Mouse (Mus musculus): Measurements from ENCODE around the gene Cmah. TPM values are rescaled to one million over a fixed set of nuclear protein-coding genes. Genes with fewer than 3 reads are reported as not detected.
"Not testable (repeated sequence)": the region's sequence is repeated elsewhere in the genome, so short reads cannot be mapped to it uniquely, and the experiment has no call there.

Gene Cmah
- polyA plus RNA-seq, 1 experiment from 2014 or later: 0.14 TPM

DNA sequence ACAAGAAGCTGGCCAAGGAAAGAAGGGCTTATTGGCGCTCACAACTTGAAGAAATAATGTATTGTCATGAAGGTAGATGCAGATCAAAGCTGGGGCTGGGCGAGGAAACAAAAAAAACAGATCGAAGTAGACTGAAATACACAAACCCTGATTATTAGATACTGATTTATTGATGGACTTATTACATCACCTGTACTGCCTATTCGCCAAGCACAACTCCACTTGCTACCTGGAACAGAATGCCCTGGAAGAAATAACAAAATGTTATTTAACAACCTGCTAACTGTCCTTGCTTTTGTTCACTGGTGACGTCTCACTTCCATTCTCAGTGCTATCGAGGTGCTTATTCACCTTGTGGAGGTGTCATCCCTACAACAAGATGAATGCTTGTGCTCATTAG, 38.0 kb downstream of the Cmah start:
- Histone ChIP-seq H3K4me3 (replicated peaks; ENCODE audit: low read depth, low read length) (no peak overlapping the region), H3K36me3 (ENCODE audit: control insufficient read depth, insufficient read depth, low read length) (no peaks in the 10 kb centered on the region), H3K27ac (replicated peaks; ENCODE audit: low read depth, low read length) (no peak overlapping the region), H3K4me2 (ENCODE audit: low read length) (no peak overlapping the region), H3K4me1 (ENCODE audit: control insufficient read depth, insufficient read depth, low read length) (no peaks in the 10 kb centered on the region), H3K27me3 (ENCODE audit: control insufficient read depth, insufficient read depth, low read length) (no peaks in the 10 kb centered on the region), H3K9me3 (ENCODE audit: control insufficient read depth, low read length) (no peaks in the 10 kb centered on the region), H3K9ac (replicated peaks; ENCODE audit: low read length) (no peak overlapping the region)
- 92% methylated on average over 6 of the region's 6 CpGs for WGBS
- ATAC-seq (ENCODE audit: low FRiP score, low TSS enrichment): no peak
- DNase-seq: no peak

- no peak for ATAC-seq (ENCODE audit: low FRiP score, low TSS enrichment)
- H3K27ac ChIP-seq (replicated peaks; ENCODE audit: low read depth, low read length): no peak overlapping the region
- no peak overlapping the region for H3K9ac ChIP-seq (replicated peaks; ENCODE audit: low read length)
- H3K36me3 ChIP-seq (ENCODE audit: control insufficient read depth, insufficient read depth, low read length): no peaks in the 10 kb centered on the region
- H3K4me3 ChIP-seq (replicated peaks; ENCODE audit: low read depth, low read length): no peak overlapping the region
- H3K4me1 ChIP-seq (ENCODE audit: control insufficient read depth, insufficient read depth, low read length): no peaks in the 10 kb centered on the region
- 90% methylated on average over 7 of the region's 7 CpGs for WGBS
- no peak overlapping the region for H3K4me2 ChIP-seq (ENCODE audit: low read length)
- H3K27me3 ChIP-seq (ENCODE audit: control insufficient read depth, insufficient read depth, low read length): no peaks in the 10 kb centered on the region
- no peaks in the 10 kb centered on the region for H3K9me3 ChIP-seq (ENCODE audit: control insufficient read depth, low read length)
- DNase-seq: no peak
Measured at GRCm38 (mm10) chr13:24372893-24373599, 45.8 kb downstream of the Cmah start.

DNA sequence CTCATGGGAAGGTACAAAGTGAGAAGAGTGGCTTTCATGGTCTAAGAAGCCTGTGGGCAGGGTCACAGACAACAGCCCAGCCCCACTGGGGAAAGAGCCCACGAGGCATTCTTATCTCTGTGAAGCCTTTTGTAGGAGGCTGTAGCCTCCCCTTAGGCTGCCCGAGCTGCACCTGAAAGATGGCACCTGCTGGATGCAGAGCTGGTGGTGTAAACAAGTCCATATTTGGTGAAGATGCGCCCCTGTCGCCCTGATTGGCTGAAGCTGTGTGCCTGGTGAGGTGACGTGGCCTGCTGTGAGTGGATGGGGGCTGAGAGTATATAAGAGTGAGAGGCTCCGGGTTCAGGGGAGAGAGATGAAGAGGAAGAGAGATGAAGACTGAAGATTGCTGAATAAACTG, 47.4 kb downstream of the Cmah start:
- H3K4me1 ChIP-seq (ENCODE audit: control insufficient read depth, insufficient read depth, low read length); ATAC-seq (ENCODE audit: low FRiP score, low TSS enrichment); DNase-seq; H3K27ac ChIP-seq (replicated peaks; ENCODE audit: low read depth, low read length); H3K4me2 ChIP-seq (ENCODE audit: low read length); H3K9me3 ChIP-seq (ENCODE audit: control insufficient read depth, low read length); H3K4me3 ChIP-seq (replicated peaks; ENCODE audit: low read depth, low read length); H3K9ac ChIP-seq (replicated peaks; ENCODE audit: low read length); H3K27me3 ChIP-seq (ENCODE audit: control insufficient read depth, insufficient read depth, low read length); H3K36me3 ChIP-seq (ENCODE audit: control insufficient read depth, insufficient read depth, low read length): not testable (repeated sequence)
- 90% methylated on average over 6 of the region's 6 CpGs for WGBS

DNA sequence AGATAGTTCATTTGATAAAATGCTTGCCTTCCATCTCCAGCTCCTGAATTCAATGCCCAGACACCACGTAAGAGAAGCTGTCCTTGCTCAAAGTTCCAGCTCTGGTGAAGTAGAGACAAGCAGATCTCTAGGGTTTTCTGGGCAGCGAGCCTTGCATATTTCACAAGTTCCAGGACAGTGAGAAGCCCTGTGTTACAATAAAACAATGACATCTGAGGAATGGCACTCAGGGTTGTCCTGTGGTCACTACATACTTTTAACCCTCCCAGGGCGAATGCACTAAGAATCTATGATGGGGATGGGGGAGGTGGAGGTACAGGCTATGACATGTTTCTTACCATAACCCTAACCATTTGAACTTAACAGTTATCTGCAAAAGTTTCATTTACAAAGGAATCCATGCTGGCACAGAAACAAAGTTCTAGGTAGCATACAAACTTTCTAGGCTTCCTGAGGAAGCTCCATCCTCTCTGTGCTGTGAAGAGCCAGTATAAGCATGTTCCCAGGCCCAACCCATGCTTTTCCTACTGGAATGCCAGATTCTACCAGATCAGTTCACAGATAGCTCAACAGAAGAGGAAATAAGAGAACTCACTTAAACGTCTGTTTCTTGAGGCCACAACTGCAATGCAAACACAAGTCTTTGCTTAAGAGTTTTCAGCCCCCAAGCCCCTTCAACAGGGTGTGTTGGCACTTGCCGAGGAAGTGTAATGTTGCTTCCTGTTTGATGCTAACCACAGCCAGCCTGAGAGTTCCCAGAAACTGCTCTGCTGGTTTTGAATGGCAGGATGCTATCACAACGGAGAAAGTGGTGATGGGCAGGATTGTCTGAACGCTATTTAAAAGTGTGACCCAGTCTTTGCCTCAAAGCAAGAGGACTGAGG, 48.4 kb downstream of the Cmah start:
- no peaks in the 10 kb centered on the region for H3K9me3 ChIP-seq (ENCODE audit: control insufficient read depth, low read length)
- no peak for ATAC-seq (ENCODE audit: low FRiP score, low TSS enrichment)
- H3K9ac ChIP-seq (replicated peaks; ENCODE audit: low read length): no peak overlapping the region
- H3K4me2 ChIP-seq (ENCODE audit: low read length): no peak overlapping the region
- H3K27ac ChIP-seq (replicated peaks; ENCODE audit: low read depth, low read length): no peak overlapping the region
- WGBS: 83% methylated on average over 7 of the region's 7 CpGs
- H3K4me1 ChIP-seq (ENCODE audit: control insufficient read depth, insufficient read depth, low read length): no peaks in the 10 kb centered on the region
- no peaks in the 10 kb centered on the region for H3K27me3 ChIP-seq (ENCODE audit: control insufficient read depth, insufficient read depth, low read length)
- H3K4me3 ChIP-seq (replicated peaks; ENCODE audit: low read depth, low read length): no peak overlapping the region
- no peak for DNase-seq
- H3K36me3 ChIP-seq (ENCODE audit: control insufficient read depth, insufficient read depth, low read length): no peaks in the 10 kb centered on the region

GRCm38 (mm10) chr13:24380713-24381112, 53.5 kb downstream of the Cmah start:
- no peaks in the 10 kb centered on the region for H3K27me3 ChIP-seq (ENCODE audit: control insufficient read depth, insufficient read depth, low read length)
- H3K4me2 ChIP-seq (ENCODE audit: low read length): no peak overlapping the region
- no peaks in the 10 kb centered on the region for H3K9me3 ChIP-seq (ENCODE audit: control insufficient read depth, low read length)
- ATAC-seq (ENCODE audit: low FRiP score, low TSS enrichment): no peak
- no peak for DNase-seq
- no peaks in the 10 kb centered on the region for H3K36me3 ChIP-seq (ENCODE audit: control insufficient read depth, insufficient read depth, low read length)
- no peak overlapping the region for H3K9ac ChIP-seq (replicated peaks; ENCODE audit: low read length)
- no peaks in the 10 kb centered on the region for H3K4me1 ChIP-seq (ENCODE audit: control insufficient read depth, insufficient read depth, low read length)
- 91% methylated on average over 6 of the region's 6 CpGs for WGBS
- H3K4me3 ChIP-seq (replicated peaks; ENCODE audit: low read depth, low read length): no peak overlapping the region
- no peak overlapping the region for H3K27ac ChIP-seq (replicated peaks; ENCODE audit: low read depth, low read length)

DNA sequence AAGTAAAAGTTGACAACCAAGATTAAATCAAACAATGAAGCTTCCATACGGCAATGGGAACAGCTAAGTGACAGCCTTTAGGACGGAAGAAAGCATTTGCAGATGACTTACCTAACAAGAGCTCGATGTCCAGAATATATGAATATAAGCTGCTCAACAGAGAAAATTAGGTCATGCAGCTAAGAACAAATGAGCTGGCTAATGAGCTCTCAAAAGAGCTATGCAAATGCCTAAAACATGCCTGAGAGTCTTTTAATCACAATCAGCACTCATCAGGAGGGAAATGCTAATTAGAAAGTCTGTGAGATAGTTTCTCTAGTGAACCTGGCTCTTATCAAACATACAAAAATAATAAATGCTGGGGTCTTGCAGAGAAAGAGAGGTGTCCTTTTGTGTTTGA, 56.7 kb downstream of the Cmah start:
- DNase-seq: peak; percentile 39
- no peak for ATAC-seq (ENCODE audit: low FRiP score, low TSS enrichment)
- H3K4me3 ChIP-seq (replicated peaks; ENCODE audit: low read depth, low read length): no peak overlapping the region
- WGBS: 51% methylated on average over 3 of the region's 3 CpGs
- H3K4me1 ChIP-seq (ENCODE audit: control insufficient read depth, insufficient read depth, low read length): no peaks in the 10 kb centered on the region
- H3K36me3 ChIP-seq (ENCODE audit: control insufficient read depth, insufficient read depth, low read length): no peaks in the 10 kb centered on the region
- no peaks in the 10 kb centered on the region for H3K9me3 ChIP-seq (ENCODE audit: control insufficient read depth, low read length)
- H3K9ac ChIP-seq (replicated peaks; ENCODE audit: low read length): no peak overlapping the region
- H3K27me3 ChIP-seq (ENCODE audit: control insufficient read depth, insufficient read depth, low read length): no peaks in the 10 kb centered on the region
- no peak overlapping the region for H3K4me2 ChIP-seq (ENCODE audit: low read length)
- 0 out of 2 replicates have a peak overlapping the region, but pooled peaks have one; percentile 6 for H3K27ac ChIP-seq (replicated peaks; ENCODE audit: low read depth, low read length)

GRCm38 (mm10) chr13:24391892-24392291, 64.7 kb downstream of the Cmah start:
- Histone ChIP-seq H3K4me1 (ENCODE audit: control insufficient read depth, insufficient read depth, low read length) (no peaks in the 10 kb centered on the region), H3K36me3 (ENCODE audit: control insufficient read depth, insufficient read depth, low read length) (no peaks in the 10 kb centered on the region), H3K9me3 (ENCODE audit: control insufficient read depth, low read length) (no peaks in the 10 kb centered on the region), H3K9ac (replicated peaks; ENCODE audit: low read length) (no peak overlapping the region), H3K27ac (replicated peaks; ENCODE audit: low read depth, low read length) (no peak overlapping the region), H3K27me3 (ENCODE audit: control insufficient read depth, insufficient read depth, low read length) (no peaks in the 10 kb centered on the region), H3K4me2 (ENCODE audit: low read length) (no peak overlapping the region), H3K4me3 (replicated peaks; ENCODE audit: low read depth, low read length) (no peak overlapping the region)
- DNase-seq: no peak
- no peak for ATAC-seq (ENCODE audit: low FRiP score, low TSS enrichment)
- WGBS: 86% methylated on average over 5 of the region's 5 CpGs

DNA sequence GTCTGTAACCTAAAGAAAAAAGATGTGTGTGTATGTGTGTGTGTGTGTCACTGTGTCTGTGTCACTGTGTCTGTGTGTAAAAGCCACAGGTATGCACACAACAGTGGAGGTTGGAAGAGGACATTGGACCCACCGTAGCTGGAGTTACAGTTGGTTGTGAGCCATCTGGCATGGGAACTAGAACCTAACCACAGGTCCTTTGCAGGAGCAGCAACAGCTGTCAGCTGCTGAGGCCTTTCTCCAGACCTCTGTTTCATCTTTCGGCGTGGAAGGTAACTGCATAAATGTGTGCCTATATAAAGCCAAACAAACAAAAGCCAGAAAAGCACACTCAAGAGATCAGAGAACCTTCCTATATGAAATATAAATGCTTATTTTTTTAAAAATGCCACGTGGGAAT, 65.5 kb downstream of the Cmah start:
- Histone ChIP-seq H3K36me3 (ENCODE audit: control insufficient read depth, insufficient read depth, low read length) (no peaks in the 10 kb centered on the region), H3K9me3 (ENCODE audit: control insufficient read depth, low read length) (no peaks in the 10 kb centered on the region), H3K9ac (replicated peaks; ENCODE audit: low read length) (no peak overlapping the region), H3K4me2 (ENCODE audit: low read length) (no peak overlapping the region), H3K27ac (replicated peaks; ENCODE audit: low read depth, low read length) (no peak overlapping the region), H3K4me1 (ENCODE audit: control insufficient read depth, insufficient read depth, low read length) (no peaks in the 10 kb centered on the region), H3K27me3 (ENCODE audit: control insufficient read depth, insufficient read depth, low read length) (no peaks in the 10 kb centered on the region), H3K4me3 (replicated peaks; ENCODE audit: low read depth, low read length) (no peak overlapping the region)
- no peak for ATAC-seq (ENCODE audit: low FRiP score, low TSS enrichment)
- WGBS: 80% methylated on average over 4 of the region's 4 CpGs
- DNase-seq: no peak

GRCm38 (mm10) chr13:24393055-24393454, 65.9 kb downstream of the Cmah start:
- WGBS: 54% methylated on average over 4 of the region's 4 CpGs
- Histone ChIP-seq H3K4me1 (ENCODE audit: control insufficient read depth, insufficient read depth, low read length) (no peaks in the 10 kb centered on the region), H3K4me2 (ENCODE audit: low read length) (no peak overlapping the region), H3K9me3 (ENCODE audit: control insufficient read depth, low read length) (no peaks in the 10 kb centered on the region), H3K27me3 (ENCODE audit: control insufficient read depth, insufficient read depth, low read length) (no peaks in the 10 kb centered on the region), H3K36me3 (ENCODE audit: control insufficient read depth, insufficient read depth, low read length) (no peaks in the 10 kb centered on the region), H3K4me3 (replicated peaks; ENCODE audit: low read depth, low read length) (no peak overlapping the region), H3K9ac (replicated peaks; ENCODE audit: low read length) (no peak overlapping the region), H3K27ac (replicated peaks; ENCODE audit: low read depth, low read length) (no peak overlapping the region)
- ATAC-seq (ENCODE audit: low FRiP score, low TSS enrichment) (no peak), DNase-seq (peak; percentile 59)

All from midbrain, embryonic 14.5 days (tissue).